Mouse (Mus musculus) lung, postnatal 0 days (tissue): ENCODE measurements around the gene Gm20532. TPM values are rescaled to one million over a fixed set of nuclear protein-coding genes. Genes with fewer than 3 reads are reported as not detected.
A peak's percentile ranks its signal among the peaks of the same experiment; 100 is the strongest.

ENCODE experiments used
- ATAC-seq: fragments of 200-750 bp; cut with Nextera tagmentation; 2 replicates; pipeline ENCODE4 v1.8.0; 2017; ENCODE audit warnings: moderate library complexity
- DNase-seq: peaks from one replicate; pipeline ENCODE4 v3.0.0-alpha.2; 2016; ENCODE audit warnings: low spot score
- H3K27ac ChIP-seq: fragments of 300-500 bp; sonication (generic); 2 replicates; pipeline ENCODE4 v1.5.1; 2014; ENCODE audit warnings: antibody characterized with exemption, mild to moderate bottlenecking, low read length, mixed read lengths
- H3K27me3 ChIP-seq: fragments of 300-500 bp; sonication (generic); replicated peaks from 2 replicates; pipeline ENCODE4 v1.6.1; 2014; ENCODE audit warnings: low read length, mixed read lengths; ENCODE audit not compliant: insufficient read depth
- H3K36me3 ChIP-seq: fragments of 300-500 bp; sonication (generic); 2 replicates; pipeline ENCODE4 v1.6.1; 2014; ENCODE audit warnings: low read length, mixed read lengths; ENCODE audit not compliant: insufficient read depth
- H3K4me1 ChIP-seq: fragments of 300-500 bp; sonication (generic); 2 replicates; pipeline ENCODE4 v1.6.1; 2014; ENCODE audit warnings: antibody characterized with exemption, low read depth, low read length, mixed read lengths; ENCODE audit not compliant: insufficient read depth
- H3K4me2 ChIP-seq: fragments of 300-500 bp; sonication (generic); replicated peaks from 2 replicates; pipeline ENCODE4 v1.6.1; 2014; ENCODE audit warnings: low read depth, mild to moderate bottlenecking, low read length, moderate library complexity, mixed read lengths
- H3K4me3 ChIP-seq: fragments of 300-500 bp; sonication (generic); 2 replicates; pipeline ENCODE4 v1.5.1; 2014; ENCODE audit warnings: low read depth, low read length
- H3K9ac ChIP-seq: fragments of 300-500 bp; sonication (generic); replicated peaks from 2 replicates; pipeline ENCODE4 v1.6.1; 2014; ENCODE audit warnings: low read depth, mild to moderate bottlenecking
- H3K9me3 ChIP-seq: fragments of 300-500 bp; sonication (generic); 2 replicates; pipeline ENCODE4 v1.6.1; 2016; ENCODE audit warnings: low read length, mixed read lengths
- CTCF ChIP-seq: IDR thresholded peaks from 2 replicates; pipeline ENCODE4 v1.5.1; 2016; ENCODE audit warnings: antibody characterized with exemption, mild to moderate bottlenecking
- EP300 ChIP-seq: IDR thresholded peaks from 2 replicates; pipeline ENCODE4 v1.6.1; 2016; ENCODE audit warnings: antibody characterized with exemption, mild to moderate bottlenecking, control low read depth
- WGBS: fragments of 180-500 bp; shearing (Covaris S2); extraction: QIAGEN DNeasy Blood & Tissue Kit; methylation state at CpG from one replicate; pipeline ENCODE4 v1.1.7; 2014; 5-methylcytosine and 5-hydroxymethylcytosine counted together
- polyA plus RNA-seq: library from polyadenylated mRNA; unstranded; fragments of >200 nt; fragmentation: Nextera tagmentation; extraction: Ambion mirVana; gene quantifications from 2 replicates; pipeline ENCODE4 v1.2.1, GENCODE M21; 2015

Gene Gm20532
- polyA plus RNA-seq, 1 experiment from 2014 or later: not detected

DNA sequence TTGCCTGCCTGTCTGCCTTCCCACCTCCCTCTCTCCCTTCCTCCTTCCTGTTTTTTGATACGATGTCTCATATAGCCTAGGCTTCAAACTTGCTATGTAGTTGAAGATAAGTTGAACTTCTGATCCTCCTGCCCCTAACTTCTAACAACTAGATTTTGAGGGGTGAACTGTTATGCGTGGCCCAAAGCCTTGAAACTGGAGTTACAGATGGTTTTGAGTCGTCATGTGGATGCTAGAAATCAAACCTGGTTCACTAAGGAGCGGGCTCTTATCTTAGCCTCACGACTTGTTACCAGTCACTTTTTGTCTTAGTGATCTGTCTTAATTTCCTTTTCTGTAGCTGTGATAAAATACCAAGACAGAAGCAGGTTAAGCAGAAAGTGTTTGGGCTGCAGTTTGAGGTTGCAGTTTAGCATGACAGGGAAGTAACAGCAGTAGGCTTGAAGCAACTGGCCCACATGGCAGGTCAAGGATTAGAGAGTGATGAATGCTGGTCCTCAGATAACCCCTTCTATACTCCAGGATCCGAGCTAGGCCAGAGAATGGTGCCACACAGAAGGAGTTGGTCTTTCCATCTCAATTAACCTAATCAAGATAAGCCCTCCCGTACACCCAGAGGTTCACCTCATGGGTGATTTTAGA, 54.7 kb downstream of the Gm20532 start:
- peaks cover 13% of the 10 kb centered on the region; the same call in 1 of the 2 replicates for H3K36me3 ChIP-seq
- peaks cover 8% of the 10 kb centered on the region; the same call in 1 of the 2 replicates for H3K4me1 ChIP-seq
- H3K27me3 ChIP-seq: no peaks in the 10 kb centered on the region
- peak overlapping the region; percentile 83 for H3K27ac ChIP-seq
- H3K4me3 ChIP-seq: no peak overlapping the region
- 67% methylated on average over 7 of the region's 7 CpGs for WGBS
- H3K9me3 ChIP-seq: no peaks in the 10 kb centered on the region
- TF ChIP-seq CTCF: no peak
- no peak for TF ChIP-seq EP300
- no peak overlapping the region for H3K9ac ChIP-seq
- no peak overlapping the region for H3K4me2 ChIP-seq
- no peak for DNase-seq
- no peak for ATAC-seq

- ATAC-seq (no peak), DNase-seq (peak; percentile 60)
- H3K9me3 ChIP-seq: no peaks in the 10 kb centered on the region
- peaks cover 4% of the 10 kb centered on the region; the same call in 1 of the 2 replicates for H3K4me1 ChIP-seq
- H3K36me3 ChIP-seq: no peaks in the 10 kb centered on the region
- no peaks in the 10 kb centered on the region for H3K27me3 ChIP-seq
- no peak overlapping the region for H3K4me2 ChIP-seq
- H3K4me3 ChIP-seq: no peak overlapping the region
- no peak overlapping the region for H3K9ac ChIP-seq
- no peak overlapping the region for H3K27ac ChIP-seq
- 60% methylated on average over 2 of the region's 2 CpGs for WGBS
- TF ChIP-seq EP300 (no peak), CTCF (peak; percentile 69)
These were observed 57.5 kb downstream of the Gm20532 start for GRCm38 (mm10) chr2:26643942-26644341.

DNA sequence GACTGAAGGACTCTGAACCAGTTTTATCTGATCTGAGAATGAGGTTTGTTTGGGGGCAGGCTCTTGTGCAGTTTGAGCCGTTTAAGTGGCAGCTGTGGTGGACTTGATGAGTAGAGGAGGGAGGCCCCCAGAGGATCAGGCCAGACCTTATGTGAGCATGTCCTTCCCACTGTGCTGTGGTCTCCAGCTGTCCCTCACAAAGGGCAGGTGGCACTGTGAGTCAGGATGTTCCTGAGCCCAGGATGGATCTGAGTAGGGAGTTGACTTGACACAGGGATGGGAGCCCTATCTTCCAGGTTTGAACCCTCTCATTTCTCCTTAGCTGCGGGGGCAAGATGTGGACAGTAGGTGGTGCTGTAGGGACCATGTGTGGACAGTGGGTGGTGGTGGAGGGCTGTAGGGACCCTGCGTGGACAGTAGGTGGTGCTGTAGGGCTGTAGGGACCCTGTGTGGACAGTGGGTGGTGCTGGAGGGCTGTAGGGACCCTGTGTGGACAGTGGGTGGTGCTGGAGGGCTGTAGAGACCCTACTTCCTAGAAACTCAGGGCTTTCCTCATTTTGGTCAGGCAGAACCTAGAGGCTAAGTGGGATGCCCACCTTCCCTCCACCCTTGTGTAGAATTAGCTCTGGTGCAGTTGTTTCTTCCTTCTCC, 60.3 kb downstream of the Gm20532 start:
- ATAC-seq: peak; percentile 98

GRCm38 (mm10) chr2:26654687-26655086, 68.2 kb downstream of the Gm20532 start:
- Histone ChIP-seq H3K4me1 (no peaks in the 10 kb centered on the region), H3K9me3 (no peaks in the 10 kb centered on the region), H3K9ac (no peak overlapping the region), H3K27me3 (no peaks in the 10 kb centered on the region), H3K4me2 (no peak overlapping the region), H3K36me3 (no peaks in the 10 kb centered on the region), H3K27ac (no peak overlapping the region), H3K4me3 (no peak overlapping the region)
- WGBS: 25% methylated on average over 1 of the region's 1 CpGs
- TF ChIP-seq CTCF (no peak), EP300 (peak; percentile 69)
- DNase-seq (no peak), ATAC-seq (peak; percentile 55)

More for the DNA sequence above, 60.3 kb downstream of the Gm20532 start:
- H3K4me1 ChIP-seq: no peaks in the 10 kb centered on the region
- H3K27ac ChIP-seq: no peak overlapping the region
- no peaks in the 10 kb centered on the region for H3K9me3 ChIP-seq
- no peak overlapping the region for H3K4me3 ChIP-seq
- no peak overlapping the region for H3K4me2 ChIP-seq
- 12% methylated on average over 3 of the region's 3 CpGs for WGBS
- TF ChIP-seq EP300 (no peak), CTCF (peak; percentile 100)
- H3K36me3 ChIP-seq: no peaks in the 10 kb centered on the region
- H3K9ac ChIP-seq: no peak overlapping the region
- no peaks in the 10 kb centered on the region for H3K27me3 ChIP-seq
- peak; percentile 92 for DNase-seq

DNA sequence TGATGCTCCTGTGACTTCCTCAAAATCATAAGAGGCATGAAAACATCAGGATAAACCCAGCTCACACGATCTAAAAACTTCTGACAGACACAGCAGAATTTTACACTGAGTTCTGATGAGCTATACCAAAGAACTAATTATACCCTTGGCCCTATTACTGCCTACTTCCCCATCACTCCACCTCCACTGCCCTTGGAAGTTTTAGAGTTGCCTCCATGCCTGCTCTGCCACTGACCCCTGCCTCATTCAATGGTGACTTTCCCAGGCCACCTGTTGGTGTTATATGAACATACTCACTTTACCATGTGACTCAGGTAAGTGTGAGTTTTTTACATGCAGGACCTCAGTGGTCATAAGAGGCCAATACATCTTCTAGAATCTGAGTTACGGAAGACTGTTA, 71.0 kb downstream of the Gm20532 start:
- Histone ChIP-seq H3K27ac (no peak overlapping the region), H3K36me3 (no peaks in the 10 kb centered on the region), H3K27me3 (no peaks in the 10 kb centered on the region), H3K4me3 (no peak overlapping the region), H3K9me3 (no peaks in the 10 kb centered on the region), H3K4me1 (no peaks in the 10 kb centered on the region), H3K9ac (no peak overlapping the region), H3K4me2 (no peak overlapping the region)
- DNase-seq (no peak), ATAC-seq (no peak)
- 74% methylated on average over 2 of the region's 2 CpGs for WGBS
- TF ChIP-seq CTCF (no peak), EP300 (no peak)

GRCm38 (mm10) chr2:26661143-26661752, 74.8 kb downstream of the Gm20532 start:
- DNase-seq: peak; percentile 58
- no peak overlapping the region for H3K9ac ChIP-seq

More at GRCm38 (mm10) chr2:26661143-26661752, 74.8 kb downstream of the Gm20532 start:
- H3K27ac ChIP-seq: no peak overlapping the region
- peak overlapping the region; percentile 52 for H3K4me2 ChIP-seq
- no peaks in the 10 kb centered on the region for H3K36me3 ChIP-seq
- peak; percentile 71 for ATAC-seq
- TF ChIP-seq EP300 (peak; percentile 52), CTCF (peak; percentile 13; the same call in 1 of the 2 replicates)
- H3K4me3 ChIP-seq: peak overlapping the region; percentile 14; the same call in 1 of the 2 replicates
- H3K9me3 ChIP-seq: no peaks in the 10 kb centered on the region
- no peaks in the 10 kb centered on the region for H3K27me3 ChIP-seq
- H3K4me1 ChIP-seq: no peaks in the 10 kb centered on the region
- 3% methylated on average over 12 of the region's 20 CpGs for WGBS
